Mouse (Mus musculus): ENCODE results near the gene Depp1. TPM values are rescaled to one million over a fixed set of nuclear protein-coding genes. Genes with fewer than 3 reads are reported as not detected.

The Depp1 gene
- polyA plus RNA-seq, 1 experiment = 12.0 TPM

- H3K36me3 ChIP-seq (ENCODE audit: control insufficient read depth, insufficient read depth) = no peaks in the 10 kb centered on the region
These were observed 47.0 kb downstream of the Depp1 start for GRCm38 (mm10) chr6:116697413-116697812.

DNA sequence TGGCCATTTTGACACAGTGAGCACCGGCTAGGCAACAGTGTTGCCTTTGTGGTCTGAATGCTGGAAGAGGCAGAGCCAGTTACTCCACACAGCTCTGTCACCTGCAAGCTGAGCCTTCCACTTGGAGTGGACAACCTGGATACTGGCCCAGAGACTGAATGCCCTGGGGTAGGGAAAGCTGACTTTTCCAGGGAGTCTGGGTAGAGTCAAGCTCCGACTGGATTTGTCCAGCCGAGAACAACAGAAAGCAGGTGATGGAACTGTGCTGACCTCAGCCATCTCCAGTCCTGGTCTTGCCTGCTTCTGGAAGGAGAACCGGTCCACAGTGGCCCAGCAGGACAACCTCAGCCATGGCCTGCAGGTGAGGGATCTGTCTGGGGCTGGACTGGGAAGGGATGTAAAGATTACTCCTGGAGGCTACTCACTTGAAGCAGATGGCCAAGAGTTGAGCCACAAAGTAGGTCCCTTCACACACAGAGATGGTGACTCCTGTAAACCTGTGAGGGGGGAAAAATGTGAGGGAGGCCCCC, 47.6 kb downstream of the Depp1 start:
- H3K36me3 ChIP-seq (ENCODE audit: control insufficient read depth, insufficient read depth) = no peaks in the 10 kb centered on the region
- H3K27me3 ChIP-seq (ENCODE audit: control insufficient read depth, insufficient read depth, insufficient read length) = no peaks in the 10 kb centered on the region
- H3K4me3 ChIP-seq = no peak overlapping the region
- H3ac ChIP-seq (ENCODE audit: control insufficient read depth, insufficient read length) = no peak overlapping the region
- H3K4me2 ChIP-seq (ENCODE audit: low read depth) = no peak overlapping the region
- H3K79me2 ChIP-seq (ENCODE audit: control insufficient read depth, insufficient read depth) = no peaks in the 10 kb centered on the region
- TF ChIP-seq MYOG (IDR thresholded peaks at IDR 0.05; ENCODE audit: control insufficient read depth in 1 of 3, insufficient read depth in 1 of 3, insufficient read length in 2 of 3, low read depth in 2 of 3) (no peak), TCF3 (IDR thresholded peaks at IDR 0.05; ENCODE audit: insufficient read length, low read depth) (no peak), MAX (IDR thresholded peaks at IDR 0.05; ENCODE audit: low read depth) (no peak), CEBPB (IDR thresholded peaks at IDR 0.05; ENCODE audit: insufficient read depth, poor library complexity, severe bottlenecking) (no peak), REST (IDR thresholded peaks at IDR 0.05; ENCODE audit: insufficient read depth, insufficient read length) (no peak), MYOD1 (IDR thresholded peaks at IDR 0.05; ENCODE audit: control insufficient read depth in 1 of 3, insufficient read length in 2 of 3, low read depth in 2 of 3) (no peak), SRF (IDR thresholded peaks at IDR 0.05; ENCODE audit: control insufficient read depth, insufficient read length, low read depth) (no peak), POLR2A (IDR thresholded peaks at IDR 0.05; ENCODE audit: insufficient read length, low read depth) (no peak), POLR2AphosphoS2 (IDR thresholded peaks at IDR 0.05; ENCODE audit: insufficient read length, low read depth) (no peak)

More at GRCm38 (mm10) chr6:116697413-116697812, 47.0 kb downstream of the Depp1 start:
- no peaks in the 10 kb centered on the region for H3K79me2 ChIP-seq (ENCODE audit: control insufficient read depth, insufficient read depth)
- no peak overlapping the region for H3ac ChIP-seq (ENCODE audit: control insufficient read depth, insufficient read length)
- TF ChIP-seq MYOD1 (IDR thresholded peaks at IDR 0.05; ENCODE audit: control insufficient read depth in 1 of 3, insufficient read length in 2 of 3, low read depth in 2 of 3) = no peak
- no peak for TF ChIP-seq TCF12 (IDR thresholded peaks at IDR 0.05; ENCODE audit: insufficient read depth, poor library complexity, severe bottlenecking)
- no peak for TF ChIP-seq MAX (IDR thresholded peaks at IDR 0.05; ENCODE audit: low read depth)
- no peak for TF ChIP-seq POLR2A (IDR thresholded peaks at IDR 0.05; ENCODE audit: insufficient read length, low read depth)
- TF ChIP-seq REST (IDR thresholded peaks at IDR 0.05; ENCODE audit: insufficient read depth, insufficient read length) = no peak
- no peak for TF ChIP-seq POLR2AphosphoS2 (IDR thresholded peaks at IDR 0.05; ENCODE audit: insufficient read length, low read depth)
- TF ChIP-seq TCF3 (IDR thresholded peaks at IDR 0.05; ENCODE audit: insufficient read length, low read depth) = no peak
- TF ChIP-seq CEBPB (IDR thresholded peaks at IDR 0.05; ENCODE audit: insufficient read depth, poor library complexity, severe bottlenecking) = no peak
- TF ChIP-seq USF1 (IDR thresholded peaks at IDR 0.05; ENCODE audit: low read depth) = no peak
- TF ChIP-seq SRF (IDR thresholded peaks at IDR 0.05; ENCODE audit: control insufficient read depth, insufficient read length, low read depth) = no peak
- H3K4me3 ChIP-seq = no peak overlapping the region
- H3K27me3 ChIP-seq (ENCODE audit: control insufficient read depth, insufficient read depth, insufficient read length) = no peaks in the 10 kb centered on the region
- no peak overlapping the region for H3K4me2 ChIP-seq (ENCODE audit: low read depth)

- Histone ChIP-seq H3K4me2 (ENCODE audit: low read depth) (no peak overlapping the region), H3K36me3 (ENCODE audit: control insufficient read depth, insufficient read depth) (no peaks in the 10 kb centered on the region), H3ac (ENCODE audit: control insufficient read depth, insufficient read length) (no peak overlapping the region), H3K4me3 (no peak overlapping the region), H3K79me2 (ENCODE audit: control insufficient read depth, insufficient read depth) (no peaks in the 10 kb centered on the region), H3K27me3 (ENCODE audit: control insufficient read depth, insufficient read depth, insufficient read length) (no peaks in the 10 kb centered on the region)
- no peak for TF ChIP-seq MYOG (IDR thresholded peaks at IDR 0.05; ENCODE audit: control insufficient read depth in 1 of 3, insufficient read depth in 1 of 3, insufficient read length in 2 of 3, low read depth in 2 of 3)
- TF ChIP-seq SRF (IDR thresholded peaks at IDR 0.05; ENCODE audit: control insufficient read depth, insufficient read length, low read depth) = no peak
These were observed 50.4 kb downstream of the Depp1 start for GRCm38 (mm10) chr6:116700821-116701220.

Other genes starting within 250 kb of the Depp1 start
- gene Alox5, start 189.4 kb upstream of the Depp1 start, polyA plus RNA-seq (2012; fragmentation: generic; extraction: Trizol) = 21.7 TPM
- gene Olfr211, start 161.5 kb upstream of the Depp1 start, polyA plus RNA-seq (2012; fragmentation: generic; extraction: Trizol) = not detected
- gene Olfr212, start 144.1 kb upstream of the Depp1 start, polyA plus RNA-seq (2012; fragmentation: generic; extraction: Trizol) = not detected
- gene Olfr213, start 112.2 kb upstream of the Depp1 start, polyA plus RNA-seq (2012; fragmentation: generic; extraction: Trizol) = not detected
- gene Gm5580, start 99.5 kb upstream of the Depp1 start, polyA plus RNA-seq (2012; fragmentation: generic; extraction: Trizol) = 0.48 TPM
- not detected for gene Olfr214, start 96.4 kb upstream of the Depp1 start, polyA plus RNA-seq (2012; fragmentation: generic; extraction: Trizol)
- gene Olfr215, start 66.4 kb upstream of the Depp1 start, polyA plus RNA-seq (2012; fragmentation: generic; extraction: Trizol) = 0.14 TPM
- 5.2 TPM for gene Zfp422, start 21.6 kb upstream of the Depp1 start, polyA plus RNA-seq (2012; fragmentation: generic; extraction: Trizol)
- 0.86 TPM for gene Rassf4, start 23.3 kb downstream of the Depp1 start, polyA plus RNA-seq (2012; fragmentation: generic; extraction: Trizol)
- gene Tmem72, start 66.3 kb downstream of the Depp1 start, polyA plus RNA-seq (2012; fragmentation: generic; extraction: Trizol) = 0.04 TPM

Data from myocyte (in vitro differentiated cells).